Mouse (Mus musculus): ENCODE measurements at regions not wholly inside any gene's neighbourhood (a gene's known extent, or its start where the extent isn't known, plus 50 kb on each side); places are given as distances from the start of the nearest gene placed in this dataset.
"Not testable (repeated sequence)": the region's sequence is repeated elsewhere in the genome, so short reads cannot be mapped to it uniquely, and the experiment has no call there.

GRCm38 (mm10) chr9:94107701-94108100 lies 430.2 kb downstream of the 1190002N15Rik start:
- DNase-seq: not testable (repeated sequence)

GRCm38 (mm10) chr9:94104669-94105068 lies 433.2 kb downstream of the 1190002N15Rik start:
- DNase-seq: no peak

- no peak for DNase-seq
Measured at GRCm38 (mm10) chr9:94101958-94102357, 435.9 kb downstream of the 1190002N15Rik start.

GRCm38 (mm10) chr9:94094800-94095199 lies 443.1 kb downstream of the 1190002N15Rik start:
- no peak for DNase-seq

- no peak for DNase-seq
Measured at GRCm38 (mm10) chr9:94091658-94092225, 446.1 kb downstream of the 1190002N15Rik start.

- no peak for DNase-seq
Measured at GRCm38 (mm10) chr9:94089759-94090158, 448.1 kb downstream of the 1190002N15Rik start.

- no peak for DNase-seq
Measured at GRCm38 (mm10) chr9:94083629-94084411, 454.1 kb downstream of the 1190002N15Rik start.

- no peak for DNase-seq
Measured at GRCm38 (mm10) chr9:94074904-94075303, 463.0 kb downstream of the 1190002N15Rik start.

- no peak for DNase-seq
Measured at GRCm38 (mm10) chr9:94067121-94067520, 470.8 kb downstream of the 1190002N15Rik start.

- DNase-seq: no peak
Measured at GRCm38 (mm10) chr9:94053229-94053628, 484.7 kb downstream of the 1190002N15Rik start.

- no peak for DNase-seq
Measured at GRCm38 (mm10) chr9:94047845-94048244, 490.0 kb downstream of the 1190002N15Rik start.

- DNase-seq: no peak
Measured at GRCm38 (mm10) chr9:94045462-94046126, 492.3 kb downstream of the 1190002N15Rik start.

- no peak for DNase-seq
Measured at GRCm38 (mm10) chr9:94023761-94024160, 514.1 kb downstream of the 1190002N15Rik start.

- no peak for DNase-seq
Measured at GRCm38 (mm10) chr9:94021293-94021903, 516.5 kb downstream of the 1190002N15Rik start.

GRCm38 (mm10) chr9:94016747-94017487 lies 521.0 kb downstream of the 1190002N15Rik start:
- no peak for DNase-seq

- DNase-seq: no peak
Measured at GRCm38 (mm10) chr9:93992216-93992615, 545.7 kb downstream of the 1190002N15Rik start.

GRCm38 (mm10) chr9:93991141-93991540 lies 546.7 kb downstream of the 1190002N15Rik start:
- DNase-seq: no peak

GRCm38 (mm10) chr9:93981136-93981535 lies 556.7 kb downstream of the 1190002N15Rik start:
- DNase-seq: no peak

GRCm38 (mm10) chr9:93969691-93970284 lies 568.1 kb downstream of the 1190002N15Rik start:
- DNase-seq: no peak

GRCm38 (mm10) chr9:93969118-93969517 lies 568.8 kb downstream of the 1190002N15Rik start:
- DNase-seq: no peak

- DNase-seq: no peak
Measured at GRCm38 (mm10) chr9:93955235-93956040, 582.4 kb downstream of the 1190002N15Rik start.
